Mouse (Mus musculus) urinary bladder, postnatal 4 days (tissue): Measurements from ENCODE around the gene AC134908.4.
A peak's percentile ranks its signal among the peaks of the same experiment; 100 is the strongest.
"Not testable (repeated sequence)": the region's sequence is repeated elsewhere in the genome, so short reads cannot be mapped to it uniquely, and the experiment has no call there.

ENCODE experiments used
- DNase-seq, 2 experiments: peaks; one replicate each; pipeline ENCODE4 v3.0.0; 2021 to 2022; ENCODE audit warnings: low spot score in 2 of 2

AC134908.4 gene

GRCm38 (mm10) chr17:25775318-25776062 is 20.0 kb downstream of the AC134908.4 start:
- DNase-seq = no peak

- DNase-seq = peak; percentile 94 to 97
Observed at GRCm38 (mm10) chr17:25773549-25774120, 21.8 kb downstream of the AC134908.4 start, which contains the start of gene Narfl. Narfl (plus strand) TSS chr17:25773776.

GRCm38 (mm10) chr17:25769331-25769730 is 26.1 kb downstream of the AC134908.4 start:
- DNase-seq = no peak

- no peak for DNase-seq
Observed at GRCm38 (mm10) chr17:25765886-25766285, 29.6 kb downstream of the AC134908.4 start.

GRCm38 (mm10) chr17:25762591-25762990 is 32.9 kb downstream of the AC134908.4 start:
- DNase-seq = no peak

GRCm38 (mm10) chr17:25761561-25761970 is 33.9 kb downstream of the AC134908.4 start:
- DNase-seq = no peak

GRCm38 (mm10) chr17:25760148-25760547 is 35.3 kb downstream of the AC134908.4 start:
- no peak for DNase-seq

- DNase-seq = no peak
Observed at GRCm38 (mm10) chr17:25757691-25758090, 37.8 kb downstream of the AC134908.4 start.

GRCm38 (mm10) chr17:25756378-25757242 is 38.8 kb downstream of the AC134908.4 start:
- no peak for DNase-seq

- DNase-seq = no peak
Observed at GRCm38 (mm10) chr17:25755627-25756377, 39.7 kb downstream of the AC134908.4 start.

- DNase-seq = no peak
Observed at GRCm38 (mm10) chr17:25755086-25755485, 40.4 kb downstream of the AC134908.4 start.

- no peak for DNase-seq
Observed at GRCm38 (mm10) chr17:25754241-25754640, 41.2 kb downstream of the AC134908.4 start, which contains the start of gene Msln. Msln (minus strand) TSS chr17:25754378.

GRCm38 (mm10) chr17:25751446-25751845 is 44.0 kb downstream of the AC134908.4 start:
- DNase-seq = peak; percentile 70 to 86

- no peak for DNase-seq
Observed at GRCm38 (mm10) chr17:25749314-25749713, 46.1 kb downstream of the AC134908.4 start.

GRCm38 (mm10) chr17:25748238-25748637 is 47.2 kb downstream of the AC134908.4 start:
- DNase-seq = no peak

GRCm38 (mm10) chr17:25744311-25744710 is 51.1 kb downstream of the AC134908.4 start:
- DNase-seq = no peak

- DNase-seq = no peak
Observed at GRCm38 (mm10) chr17:25743831-25744230, 51.6 kb downstream of the AC134908.4 start.

- DNase-seq = not testable (repeated sequence)
Observed at GRCm38 (mm10) chr17:25741471-25741870, 54.0 kb downstream of the AC134908.4 start.
